Mouse (Mus musculus) cerebellum, adult 18-20 months (tissue): Measurements from ENCODE around the gene Olfr1238.

Source experiments
- DNase-seq, 2 experiments: peaks; one replicate each; pipeline ENCODE4 v3.0.0; 2021

Olfr1238 gene

DNA sequence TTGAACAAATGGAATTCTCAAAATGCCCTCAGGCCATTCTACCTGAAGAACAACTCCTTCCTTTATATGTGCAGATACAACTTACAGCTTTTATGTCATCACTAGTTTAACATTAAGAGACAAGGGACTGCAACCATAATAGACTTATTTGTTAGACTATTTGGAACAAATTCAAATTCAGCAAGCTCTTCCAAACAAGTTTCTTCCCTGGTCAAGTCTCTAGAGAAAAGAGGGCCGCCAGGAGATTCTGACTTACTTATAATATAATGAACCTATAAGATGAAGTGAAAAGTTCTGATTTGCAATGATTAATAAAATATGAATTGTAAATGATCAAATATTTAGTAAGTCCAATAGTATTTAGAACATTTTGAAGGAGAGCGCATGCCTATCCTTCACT, at the start of gene Olfr1238:
Gene Olfr1238 (minus strand): TSS at position 101 of the 400 bp plus-strand sequence.
- no peak for DNase-seq

- DNase-seq, result no peak
Measured at GRCm38 (mm10) chr2:89442900-89443299, 33.4 kb upstream of the Olfr1238 start, which contains the start of gene Olfr1240. Gene Olfr1240 (minus strand): TSS chr2:89443000.

DNA sequence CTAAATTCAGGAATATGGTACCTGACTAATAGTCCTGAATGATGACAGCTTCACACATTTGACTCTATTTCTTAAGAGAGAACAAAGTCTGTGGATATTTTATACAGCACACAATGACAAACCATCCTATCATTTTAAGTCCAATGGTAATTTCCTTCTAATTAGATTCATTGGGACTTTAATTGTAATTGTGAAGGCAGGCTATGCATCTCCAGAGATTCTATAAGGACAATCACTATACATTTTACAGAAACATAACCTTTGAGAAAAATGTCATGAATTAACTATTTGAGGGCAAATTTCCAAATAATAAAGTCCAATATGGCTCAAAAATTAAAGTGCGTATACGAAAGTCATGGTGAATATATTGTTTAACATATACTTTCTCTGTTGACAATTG, 10.8 kb upstream of the Olfr1238 start, which contains the start of gene Olfr1239:
Gene Olfr1239 (minus strand): TSS at position 101 of the 400 bp plus-strand sequence.
- no peak for DNase-seq

DNA sequence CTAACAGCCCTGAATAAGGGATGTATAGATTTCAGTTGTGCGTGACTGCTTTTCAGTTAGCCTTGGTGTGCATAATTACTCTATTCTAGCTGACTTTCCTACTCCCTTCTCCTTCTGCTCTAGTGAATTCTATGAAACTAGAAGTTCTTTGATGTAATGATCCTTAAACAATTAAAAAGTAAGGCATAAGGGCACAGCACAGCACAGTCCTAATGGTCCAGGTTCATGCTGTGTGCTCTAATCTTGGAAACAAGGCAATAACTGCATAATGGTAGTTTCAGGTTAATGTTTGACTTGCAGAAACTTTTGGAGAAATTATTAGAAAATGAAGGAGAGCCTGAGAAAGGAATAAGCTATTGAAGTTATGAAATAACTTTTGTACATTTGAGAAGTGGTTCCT, 5.1 kb upstream of the Olfr1238 start:
- no peak for DNase-seq

DNA sequence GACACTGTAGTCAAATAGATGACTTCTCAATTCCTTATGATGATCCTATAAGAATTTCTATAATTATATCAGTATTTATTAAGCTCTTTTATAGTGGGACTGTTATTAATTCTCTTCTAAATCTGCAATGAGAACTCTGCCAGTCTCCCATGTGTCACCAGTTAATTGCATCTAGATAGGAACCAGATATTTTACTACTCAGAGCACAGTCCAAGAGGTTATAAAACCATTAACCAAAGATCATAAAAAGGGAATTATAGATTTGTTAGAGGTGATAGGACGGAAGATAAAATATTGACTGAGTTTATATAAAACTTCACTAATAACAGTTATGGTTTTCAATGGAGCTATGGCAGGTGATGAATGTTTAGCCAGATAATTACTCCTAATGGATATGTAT, 8.6 kb downstream of the Olfr1238 start:
- DNase-seq, result no peak

DNA sequence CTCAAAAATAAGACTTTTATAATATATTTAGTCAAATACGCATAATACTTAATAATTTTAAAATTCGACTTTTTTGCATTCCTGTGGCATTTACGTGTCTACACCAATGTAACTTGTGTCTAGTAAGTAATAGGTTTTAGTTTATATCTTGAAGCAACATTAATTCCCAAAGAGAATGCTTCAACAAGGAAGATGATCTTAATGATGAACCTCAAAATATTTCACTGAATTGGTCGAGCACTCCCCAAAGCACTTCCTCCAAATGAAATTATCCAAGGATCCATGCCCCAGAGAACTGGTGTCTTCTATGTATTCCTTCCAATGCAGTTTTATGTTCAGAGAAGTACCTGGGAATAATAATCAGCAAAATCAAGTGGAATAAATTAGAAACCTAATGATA, 44.7 kb downstream of the Olfr1238 start, which contains the start of gene Olfr1234:
Gene Olfr1234 (minus strand): TSS at position 101 of the 400 bp plus-strand sequence.
- DNase-seq, result no peak
